Mouse (Mus musculus) limb, embryonic 14.5 days (tissue): ENCODE results near the gene Hoxb6. TPM values are rescaled to one million over a fixed set of nuclear protein-coding genes. Genes with fewer than 3 reads are reported as not detected.

ENCODE experiments used
- ATAC-seq: fragments of 200-750 bp; cut with Nextera tagmentation; 2 replicates; pipeline ENCODE4 v1.8.0; 2017; ENCODE audit warnings: low read depth, moderate number of reproducible peaks, moderate TSS enrichment; ENCODE audit not compliant: low FRiP score
- DNase-seq: peaks from one replicate; pipeline ENCODE4 v3.0.0-alpha.2; 2015; ENCODE audit warnings: low spot score
- H3K27ac ChIP-seq: fragments of 300-500 bp; sonication (generic); replicated peaks from 2 replicates; pipeline ENCODE4 v1.5.1; 2014; ENCODE audit warnings: low read depth, mild to moderate bottlenecking, low read length, moderate library complexity, mixed read lengths
- H3K27me3 ChIP-seq: fragments of 300-500 bp; sonication (generic); 2 replicates; pipeline ENCODE4 v1.6.1; 2014; ENCODE audit warnings: low read length, mixed read lengths; ENCODE audit not compliant: control insufficient read depth, insufficient read depth
- H3K36me3 ChIP-seq: fragments of 300-500 bp; sonication (generic); 2 replicates; pipeline ENCODE4 v1.6.1; 2014; ENCODE audit warnings: mild to moderate bottlenecking, low read length, moderate library complexity, mixed read lengths; ENCODE audit not compliant: control insufficient read depth, insufficient read depth
- H3K4me1 ChIP-seq: fragments of 300-500 bp; sonication (generic); 2 replicates; pipeline ENCODE4 v1.6.1; 2014; ENCODE audit warnings: antibody characterized with exemption, low read length, mixed read lengths; ENCODE audit not compliant: control insufficient read depth, insufficient read depth
- H3K4me2 ChIP-seq: fragments of 300-500 bp; sonication (generic); replicated peaks from 2 replicates; pipeline ENCODE4 v1.6.1; 2014; ENCODE audit warnings: low read depth, mild to moderate bottlenecking, low read length, moderate library complexity; ENCODE audit not compliant: severe bottlenecking
- H3K4me3 ChIP-seq: fragments of 300-500 bp; sonication (generic); replicated peaks from 2 replicates; pipeline ENCODE4 v1.5.1; 2014; ENCODE audit warnings: low read length
- H3K9ac ChIP-seq: fragments of 300-500 bp; sonication (generic); 2 replicates; pipeline ENCODE4 v1.6.1; 2014; ENCODE audit warnings: mild to moderate bottlenecking, low read depth, low read length, moderate library complexity; ENCODE audit not compliant: severe bottlenecking
- H3K9me3 ChIP-seq: fragments of 300-500 bp; sonication (generic); 2 replicates; pipeline ENCODE4 v1.6.1; 2016; ENCODE audit warnings: low read length; ENCODE audit not compliant: control insufficient read depth
- POLR2A ChIP-seq: fragments of 200-500 bp; IDR thresholded peaks from 2 replicates; pipeline ENCODE4 v1.8.0; 2012; ENCODE audit warnings: inconsistent platforms, mild to moderate bottlenecking, moderate library complexity, borderline replicate concordance; ENCODE audit not compliant: insufficient read depth, insufficient read length; ENCODE audit errors: extremely low read depth
- WGBS: fragments of 180-500 bp; shearing (Covaris S2); extraction: QIAGEN DNeasy Blood & Tissue Kit; methylation state at CpG from one replicate; pipeline ENCODE4 v1.1.7; 2014; 5-methylcytosine and 5-hydroxymethylcytosine counted together
- polyA plus RNA-seq, 2 experiments: library from polyadenylated mRNA; depleted of rRNA in 1 of 2; stranded (reverse) in 1 of 2; unstranded in 1 of 2; fragments of >200 nt; fragmentation: Nextera tagmentation in 1 of 2; extraction: Ambion mirVana in 1 of 2; gene quantifications; 2 replicates each; pipeline versions ENCODE4 v1.2.1 to v1.2.3; 2012 to 2014

The Hoxb6 gene
- polyA plus RNA-seq, 2 experiments, result 0.61 to 2.8 TPM

GRCm38 (mm10) chr11:96301837-96302236 lies 9.6 kb downstream of the Hoxb6 start:
- Histone ChIP-seq H3K4me3 (no peak overlapping the region), H3K27ac (no peak overlapping the region), H3K9ac (no peak overlapping the region), H3K36me3 (no peaks in the 10 kb centered on the region), H3K4me2 (no peak overlapping the region), H3K4me1 (0 out of 2 replicates have a peak, but pooled peaks cover 3% of the 10 kb centered on the region), H3K27me3 (peaks cover 100% of the 10 kb centered on the region), H3K9me3 (no peaks in the 10 kb centered on the region)
- WGBS, result 2% methylated on average over 15 of the region's 15 CpGs
- no peak for TF ChIP-seq POLR2A
- no peak for DNase-seq
- ATAC-seq, result no peak

GRCm38 (mm10) chr11:96302381-96303150 lies 10.3 kb downstream of the Hoxb6 start:
- DNase-seq (no peak), ATAC-seq (no peak)
- H3K9me3 ChIP-seq, result no peaks in the 10 kb centered on the region
- no peaks in the 10 kb centered on the region for H3K36me3 ChIP-seq
- no peak overlapping the region for H3K4me3 ChIP-seq
- no peak overlapping the region for H3K4me2 ChIP-seq
- 11% methylated on average over 23 of the region's 23 CpGs for WGBS
- H3K4me1 ChIP-seq, result 0 out of 2 replicates have a peak, but pooled peaks cover 3% of the 10 kb centered on the region
- no peak overlapping the region for H3K27ac ChIP-seq
- TF ChIP-seq POLR2A, result no peak
- peaks cover 100% of the 10 kb centered on the region for H3K27me3 ChIP-seq
- no peak overlapping the region for H3K9ac ChIP-seq

GRCm38 (mm10) chr11:96303151-96304099 lies 11.1 kb downstream of the Hoxb6 start, which contains the start of gene Hoxb5:
Gene Hoxb5, plus strand, starts transcription at chr11:96303336.
- Histone ChIP-seq H3K9ac (peak within 1 kb of the TSS; percentile 12; the same call in 1 of the 2 replicates), H3K4me2 (peak within 1 kb of the TSS; percentile 35), H3K27me3 (peaks cover 100% of the 10 kb centered on the region), H3K36me3 (no peaks in the 10 kb centered on the region), H3K27ac (no peak within 1 kb of the TSS), H3K4me1 (0 out of 2 replicates have a peak, but pooled peaks cover 3% of the 10 kb centered on the region), H3K4me3 (peak within 1 kb of the TSS; percentile 23), H3K9me3 (no peaks in the 10 kb centered on the region)
- DNase-seq, result peak; percentile 81
- TF ChIP-seq POLR2A, result no peak
- WGBS, result 1% methylated on average over 68 of the region's 69 CpGs
- ATAC-seq, result 0 out of 2 replicates have a peak, but pooled peaks have one; percentile 11

GRCm38 (mm10) chr11:96304381-96305195 lies 12.3 kb downstream of the Hoxb6 start:
- Histone ChIP-seq H3K4me2 (0 out of 2 replicates have a peak overlapping the region, but pooled peaks have one; percentile 6), H3K27me3 (peaks cover 100% of the 10 kb centered on the region), H3K27ac (no peak overlapping the region), H3K36me3 (no peaks in the 10 kb centered on the region), H3K4me1 (0 out of 2 replicates have a peak, but pooled peaks cover 3% of the 10 kb centered on the region), H3K9me3 (no peaks in the 10 kb centered on the region), H3K9ac (no peak overlapping the region), H3K4me3 (no peak overlapping the region)
- DNase-seq (no peak), ATAC-seq (no peak)
- 3% methylated on average over 38 of the region's 38 CpGs for WGBS
- no peak for TF ChIP-seq POLR2A
